Mouse (Mus musculus): ENCODE measurements around the gene Ap5z1.

Gene Ap5z1

DNA sequence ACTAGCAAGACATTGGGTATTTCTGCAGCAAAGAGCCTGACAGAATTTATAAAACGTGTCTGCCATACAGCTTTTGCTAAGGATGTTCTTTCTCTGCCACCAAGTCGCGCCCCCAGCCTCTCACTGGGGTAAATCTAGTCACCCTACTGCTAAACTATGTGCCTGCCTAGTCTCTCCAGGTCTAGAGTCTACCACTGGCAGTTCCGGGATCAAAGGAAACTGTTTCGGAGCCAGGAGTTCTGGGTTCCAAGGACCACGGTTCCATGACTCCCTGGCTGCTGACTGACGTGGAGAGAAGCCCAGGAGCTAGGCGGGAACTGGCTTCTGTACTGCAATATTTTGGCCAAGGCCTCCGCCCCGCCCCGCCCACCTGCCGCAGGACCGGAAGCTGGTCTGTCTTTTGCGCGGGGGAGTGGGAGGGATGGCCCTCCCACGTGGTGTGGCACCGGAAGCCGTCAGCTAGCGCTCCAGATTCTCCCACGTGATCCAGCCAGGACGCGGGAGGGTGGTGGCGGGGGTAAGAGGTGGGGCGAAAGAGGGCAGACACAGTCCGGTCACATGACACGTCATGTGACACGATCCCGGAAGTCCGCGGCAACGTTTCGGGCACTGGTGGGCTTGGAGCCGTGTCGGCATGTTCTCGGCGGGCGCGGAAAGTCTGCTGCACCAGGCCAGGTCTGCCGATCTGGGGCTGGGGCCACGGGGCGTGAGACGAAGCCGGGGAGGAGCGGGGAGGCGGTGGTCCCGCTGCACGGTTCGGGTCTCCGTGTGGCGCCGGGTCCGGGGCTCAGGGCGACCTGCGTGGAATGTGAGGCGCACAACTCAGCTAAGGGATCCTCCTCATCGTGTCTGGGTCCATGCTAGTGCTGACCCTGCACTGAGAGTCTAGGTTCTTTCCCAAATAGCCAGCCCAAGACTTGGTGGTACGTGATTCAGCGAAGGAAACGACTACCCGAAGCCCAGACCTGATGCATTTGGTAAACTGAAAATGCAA, at the start of gene Ap5z1:
TSS of gene Ap5z1 (plus strand) at position 484 of the 994 bp plus-strand sequence.
- peak; percentile 99 for DNase-seq (ENCODE audit: low read depth)

DNA sequence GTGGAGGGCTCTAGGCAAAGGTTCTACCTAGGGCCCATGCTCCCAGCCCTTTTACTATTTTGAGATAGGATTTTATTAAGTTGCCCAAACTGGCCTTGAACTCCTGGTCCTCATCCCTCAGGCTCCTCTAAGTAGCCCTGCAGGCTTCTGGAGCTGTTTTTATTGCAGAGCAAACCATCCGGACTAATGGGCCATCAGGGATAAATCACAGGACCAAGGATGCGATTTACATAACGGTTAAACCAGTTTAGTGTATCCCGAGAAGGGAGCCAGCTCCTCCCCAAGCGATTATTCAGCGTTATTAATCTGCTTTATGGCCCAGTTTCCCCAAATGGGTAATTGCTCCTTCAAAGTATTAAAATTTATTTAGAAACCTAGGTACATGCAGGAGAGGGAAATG, 48.3 kb upstream of the Ap5z1 start:
- no peak for DNase-seq (ENCODE audit: low read depth)

DNA sequence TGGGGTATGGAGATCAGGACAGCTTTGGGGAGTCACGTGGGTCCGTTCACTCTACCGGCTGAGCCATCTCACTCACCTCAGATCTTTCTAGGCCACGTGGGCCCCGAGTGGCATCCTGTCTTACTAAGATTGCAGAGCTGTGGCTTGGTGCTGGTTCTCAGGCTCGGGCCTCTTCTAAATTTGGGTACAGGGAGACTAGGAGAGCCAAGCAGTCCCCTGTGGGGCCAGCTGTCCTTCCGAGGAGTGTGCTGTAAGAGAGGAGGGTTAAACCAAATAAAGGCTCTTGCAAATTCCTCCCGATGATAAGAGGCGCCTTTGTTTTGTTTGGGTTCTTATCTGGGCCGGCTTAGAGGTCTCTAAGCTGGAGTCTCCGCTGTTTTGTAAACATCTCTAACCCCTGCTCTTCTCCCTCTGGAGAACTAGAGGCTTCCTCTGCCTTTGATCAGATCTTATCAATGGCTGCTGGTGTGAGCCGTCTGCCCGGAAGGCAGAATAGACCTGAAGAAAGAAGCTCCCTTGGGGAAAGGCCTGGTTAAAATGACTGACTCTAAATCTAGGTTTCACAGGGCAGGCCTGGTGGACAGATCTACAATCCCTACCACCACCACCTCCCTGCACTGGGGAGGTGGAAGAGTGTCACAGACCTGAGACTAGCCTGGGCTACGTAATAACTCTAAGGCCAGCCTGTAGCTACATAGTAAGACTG, 47.5 kb upstream of the Ap5z1 start:
- peak; percentile 50 for DNase-seq (ENCODE audit: low read depth)

DNA sequence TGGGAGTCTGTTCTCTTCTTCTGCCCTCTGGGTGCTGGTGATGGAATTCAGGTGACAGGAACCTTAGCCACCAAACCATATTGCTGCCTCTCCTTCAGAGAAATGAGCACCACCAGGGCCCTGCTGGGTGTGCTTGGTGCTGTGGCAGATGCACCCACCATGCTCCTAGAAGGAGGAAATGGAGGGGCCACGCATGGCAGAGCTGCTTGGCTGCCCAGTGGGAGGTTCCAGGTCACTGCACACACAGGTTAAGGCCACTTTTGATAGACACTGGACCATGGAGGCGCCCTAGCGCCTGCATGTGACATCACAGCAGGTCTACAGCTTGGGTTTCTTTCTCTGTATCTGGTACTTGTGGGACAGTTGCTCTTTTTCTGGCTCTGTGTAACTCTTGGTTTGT, 46.6 kb upstream of the Ap5z1 start:
- no peak for DNase-seq (ENCODE audit: low read depth)

DNA sequence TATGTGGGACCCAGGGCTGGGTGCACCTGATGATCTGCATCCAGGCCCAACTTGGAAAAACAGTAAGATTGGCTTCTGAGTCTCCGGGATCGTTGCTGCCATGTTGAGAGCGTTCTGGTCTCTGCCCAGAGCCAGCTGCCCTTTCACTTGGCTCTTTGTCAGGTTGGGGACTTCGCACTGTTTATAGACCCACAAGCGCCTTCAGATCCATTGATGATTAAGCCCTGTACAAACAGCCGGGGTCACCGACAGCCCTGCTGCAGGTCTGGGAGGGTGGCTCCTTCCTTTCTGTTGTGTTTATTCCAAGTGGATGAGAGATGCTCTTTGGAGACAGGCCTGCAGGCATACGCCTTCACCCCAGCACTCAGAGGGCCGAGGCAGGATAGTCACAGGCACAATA, 45.9 kb upstream of the Ap5z1 start:
- no peak for DNase-seq (ENCODE audit: low read depth)

DNA sequence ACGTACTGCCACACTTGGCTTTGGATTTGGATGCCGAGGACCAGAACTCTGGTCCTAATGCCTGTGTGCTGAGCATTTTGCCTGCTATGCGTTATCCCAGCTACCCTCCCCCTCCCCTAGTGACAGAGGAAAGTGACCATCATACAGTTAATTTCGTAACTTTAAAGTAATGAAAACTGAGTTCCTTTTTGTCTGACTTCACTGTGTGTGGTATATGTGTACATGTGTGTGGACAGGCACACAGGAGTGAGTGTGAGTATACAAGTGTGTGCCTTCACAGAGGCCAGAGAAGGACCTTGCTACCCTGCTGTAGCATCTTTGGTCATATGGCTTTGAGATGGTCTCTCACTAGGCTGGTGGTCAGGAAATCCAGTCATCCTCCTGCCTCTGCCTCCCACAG, 45.3 kb upstream of the Ap5z1 start:
- DNase-seq (ENCODE audit: low read depth), result no peak

DNA sequence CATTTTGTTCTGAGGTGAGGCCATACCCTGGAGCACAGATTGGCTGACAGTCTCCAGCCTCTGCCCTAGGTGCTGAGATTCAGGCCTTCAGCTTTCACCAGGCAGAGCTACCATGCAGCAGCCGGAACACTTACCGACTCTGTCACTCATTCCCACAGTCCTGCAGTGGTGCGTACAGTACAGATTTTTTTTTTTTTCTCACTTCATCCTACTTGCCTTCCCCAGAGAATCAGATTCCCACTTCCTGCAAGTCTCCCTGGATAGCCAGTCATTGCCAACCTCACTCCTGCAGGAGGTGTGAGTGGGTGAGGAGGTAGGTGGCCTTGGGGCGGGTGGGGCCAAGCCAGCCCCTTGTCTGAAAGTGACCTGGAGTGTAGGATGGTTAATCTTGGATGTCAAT, 43.4 kb upstream of the Ap5z1 start:
- no peak for DNase-seq (ENCODE audit: low read depth)

DNA sequence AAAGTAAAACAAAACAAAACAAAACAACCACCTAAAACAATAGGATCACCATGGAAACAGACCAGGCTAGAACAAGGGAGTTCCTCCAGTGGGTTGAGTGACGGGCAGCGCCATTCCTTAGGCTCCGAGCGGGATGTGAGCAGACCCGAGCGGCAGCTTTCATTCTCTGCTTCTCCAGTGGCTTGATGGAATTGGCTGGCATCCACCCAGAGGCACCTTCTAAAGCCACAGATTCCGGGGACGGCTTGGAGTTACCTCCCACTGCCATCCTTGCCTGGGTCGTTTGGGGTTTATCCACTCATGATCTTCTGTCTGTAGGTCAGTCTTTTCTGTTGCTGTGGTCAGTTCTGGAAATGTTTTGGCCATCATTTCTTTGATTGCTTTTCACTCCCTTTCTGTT, 42.8 kb upstream of the Ap5z1 start:
- DNase-seq (ENCODE audit: low read depth), result no peak

DNA sequence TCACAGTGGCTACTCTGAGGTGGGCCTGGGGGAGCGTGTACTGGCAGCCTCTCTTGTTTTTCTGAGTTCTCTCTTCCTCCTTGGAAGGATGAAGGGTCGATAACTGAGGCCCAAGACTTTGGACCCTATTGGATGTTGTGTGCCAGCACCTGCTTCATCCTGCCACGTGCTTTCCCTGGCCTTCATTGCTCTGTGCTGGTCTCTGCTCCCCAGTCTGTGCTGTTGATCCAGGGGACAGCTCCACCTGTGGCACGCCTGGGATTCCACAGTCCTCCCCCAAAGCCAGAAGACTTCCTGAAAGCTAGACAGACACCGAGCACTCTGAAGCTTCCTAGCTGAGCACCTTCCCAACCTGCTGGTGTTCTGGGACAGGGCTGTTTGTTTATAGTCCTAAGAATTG, 41.9 kb upstream of the Ap5z1 start:
- no peak for DNase-seq (ENCODE audit: low read depth)

DNA sequence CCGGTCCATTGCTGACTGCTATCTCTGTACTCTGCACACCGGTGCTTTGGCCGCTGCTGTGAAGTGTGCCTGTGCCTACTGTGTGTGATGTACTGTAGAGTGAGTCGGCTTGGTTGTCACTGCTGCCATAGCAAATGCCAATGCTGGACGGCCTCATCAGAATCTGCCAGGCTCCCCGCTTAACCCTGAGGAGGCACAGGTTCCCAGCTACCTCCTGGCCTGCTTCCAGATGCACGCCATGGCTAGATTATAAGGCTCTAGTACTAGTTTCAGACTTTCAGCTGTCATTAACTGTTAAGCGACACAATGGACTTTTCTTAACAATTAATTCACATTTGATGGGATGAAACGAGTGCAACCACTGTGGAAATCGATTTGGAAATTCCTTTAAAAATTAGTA, 40.6 kb upstream of the Ap5z1 start:
- no peak for DNase-seq (ENCODE audit: low read depth)

DNA sequence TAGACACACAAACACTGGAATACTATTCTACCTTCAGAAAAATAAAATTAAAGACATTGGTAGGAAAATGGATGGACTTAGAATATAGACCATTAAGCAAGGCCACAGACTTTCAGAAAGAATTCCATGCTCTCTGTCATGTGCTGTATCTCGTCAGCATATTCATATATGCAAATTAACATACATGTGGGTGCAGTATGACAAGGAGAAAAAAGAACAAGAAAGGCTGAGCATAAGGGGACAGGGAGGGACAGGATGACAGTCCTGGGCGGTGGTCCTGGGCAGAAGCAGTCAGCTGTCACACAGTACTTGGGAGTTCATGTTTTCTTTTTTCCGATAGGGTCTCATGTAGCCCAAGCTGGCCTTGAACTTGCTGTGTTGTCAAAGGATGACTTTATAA, 40.0 kb upstream of the Ap5z1 start:
- DNase-seq (ENCODE audit: low read depth), result no peak

DNA sequence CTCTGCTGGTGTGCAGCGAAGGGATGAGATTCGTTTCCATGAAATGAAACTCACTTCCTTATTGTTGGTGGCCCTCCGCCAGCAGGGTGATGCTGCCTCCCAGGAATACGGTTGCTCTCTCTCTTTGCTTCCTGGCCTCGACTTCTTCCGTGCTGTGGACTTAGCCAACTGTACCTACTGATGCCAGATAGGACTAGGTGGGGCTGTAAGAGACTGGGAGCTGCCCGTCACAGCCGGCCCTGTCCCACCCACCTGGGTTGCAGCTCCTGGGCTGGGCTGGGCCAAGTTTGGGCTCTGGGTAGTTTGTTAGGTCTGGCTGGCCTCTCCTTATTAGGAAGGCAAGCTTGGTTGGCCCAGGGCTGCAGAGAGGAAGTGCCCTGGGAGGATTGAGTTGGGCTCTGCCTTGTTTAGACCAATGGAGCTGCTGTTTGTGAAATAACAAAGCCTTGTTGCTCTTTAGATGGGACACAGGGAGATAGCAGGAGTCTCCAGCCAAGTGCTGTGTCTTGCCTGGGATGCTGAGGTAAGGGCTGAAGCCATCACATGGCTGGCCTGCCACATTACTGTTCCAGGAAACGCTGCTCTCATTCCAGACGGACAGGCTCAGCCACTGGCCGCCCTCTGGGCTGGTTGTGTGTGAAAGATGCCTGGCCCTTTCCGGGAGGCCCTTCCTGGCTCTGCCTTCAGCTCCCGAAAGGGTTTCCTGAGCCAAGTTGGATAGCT, 39.0 kb upstream of the Ap5z1 start:
- no peak for DNase-seq (ENCODE audit: low read depth)

DNA sequence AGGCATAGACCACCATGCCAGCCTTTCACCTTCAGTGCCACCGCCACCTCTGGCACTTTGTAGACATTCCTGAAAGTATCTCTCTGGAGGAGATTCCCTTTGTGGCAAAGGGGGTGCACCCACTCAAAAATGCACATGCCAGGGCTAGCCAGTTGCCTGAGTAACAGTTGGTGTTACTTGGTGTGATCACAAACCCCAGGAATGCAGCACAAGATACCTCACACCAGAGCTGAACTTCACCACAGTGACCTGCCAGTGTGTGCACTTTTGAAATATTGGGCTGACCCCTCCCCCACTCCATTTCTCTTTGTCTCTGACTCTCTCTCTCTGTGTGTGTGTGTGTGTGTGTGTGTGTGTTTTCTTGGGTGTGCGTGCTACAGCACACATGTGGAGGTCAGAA, 37.3 kb upstream of the Ap5z1 start:
- DNase-seq (ENCODE audit: low read depth), result no peak

DNA sequence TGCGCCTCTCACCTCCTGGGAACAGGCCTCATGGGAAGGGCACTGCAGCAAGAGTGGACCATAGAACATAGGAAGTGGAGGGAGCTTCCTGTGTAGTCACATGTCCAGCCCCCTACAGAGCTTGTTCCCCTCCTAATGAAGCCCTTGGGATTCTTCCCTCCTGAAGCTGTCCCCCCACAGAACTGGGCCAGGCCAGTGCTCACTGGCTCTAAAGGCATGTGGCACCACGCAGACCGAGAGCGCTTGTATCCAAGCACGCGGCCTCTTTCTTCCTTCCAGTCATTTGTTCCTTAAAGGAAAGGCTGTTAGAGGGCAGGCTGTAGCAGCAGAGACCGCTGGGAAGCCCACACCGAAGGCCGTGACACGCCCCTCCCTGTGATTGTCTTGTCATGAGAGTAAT, 35.9 kb upstream of the Ap5z1 start:
- DNase-seq (ENCODE audit: low read depth), result no peak

DNA sequence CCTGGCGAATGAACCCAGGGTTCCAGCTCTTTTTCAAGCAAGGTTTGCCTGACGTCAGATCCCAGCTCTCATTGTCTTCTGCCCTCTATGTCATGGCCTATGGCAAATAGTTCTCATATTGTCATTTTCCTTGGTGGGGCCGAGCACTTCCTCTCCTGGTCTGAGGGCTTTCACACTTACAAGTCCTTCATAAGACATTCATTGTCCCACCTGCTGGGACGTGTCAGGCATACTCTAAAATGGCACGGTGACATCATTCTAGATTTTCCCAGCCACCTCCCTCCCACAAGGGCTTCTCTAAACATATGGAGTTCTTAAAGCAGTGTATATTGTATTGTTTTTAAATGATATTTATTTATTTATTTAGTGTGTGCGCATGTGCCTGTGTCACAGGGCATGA, 35.1 kb upstream of the Ap5z1 start:
- DNase-seq (ENCODE audit: low read depth), result no peak

DNA sequence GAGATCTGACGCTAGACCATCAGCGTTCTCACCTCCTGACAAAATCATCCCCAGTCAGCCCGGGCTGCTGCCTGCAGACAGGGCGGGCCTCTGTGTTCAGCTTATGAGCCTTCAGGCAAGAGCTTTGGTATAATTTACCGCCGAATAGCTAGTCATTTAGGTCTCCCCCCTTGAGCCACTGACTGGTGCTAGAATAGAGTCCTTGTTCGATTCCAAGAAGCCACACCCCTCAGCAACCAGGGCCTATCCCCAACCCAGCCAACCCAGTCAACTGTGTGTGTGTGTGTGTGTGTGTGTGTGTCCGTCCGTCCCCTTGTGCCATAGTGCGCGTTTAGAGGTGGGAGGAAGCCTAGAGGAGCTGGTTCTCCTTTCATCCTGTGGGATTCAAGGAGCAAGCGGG, 32.7 kb upstream of the Ap5z1 start:
- no peak for DNase-seq (ENCODE audit: low read depth)

DNA sequence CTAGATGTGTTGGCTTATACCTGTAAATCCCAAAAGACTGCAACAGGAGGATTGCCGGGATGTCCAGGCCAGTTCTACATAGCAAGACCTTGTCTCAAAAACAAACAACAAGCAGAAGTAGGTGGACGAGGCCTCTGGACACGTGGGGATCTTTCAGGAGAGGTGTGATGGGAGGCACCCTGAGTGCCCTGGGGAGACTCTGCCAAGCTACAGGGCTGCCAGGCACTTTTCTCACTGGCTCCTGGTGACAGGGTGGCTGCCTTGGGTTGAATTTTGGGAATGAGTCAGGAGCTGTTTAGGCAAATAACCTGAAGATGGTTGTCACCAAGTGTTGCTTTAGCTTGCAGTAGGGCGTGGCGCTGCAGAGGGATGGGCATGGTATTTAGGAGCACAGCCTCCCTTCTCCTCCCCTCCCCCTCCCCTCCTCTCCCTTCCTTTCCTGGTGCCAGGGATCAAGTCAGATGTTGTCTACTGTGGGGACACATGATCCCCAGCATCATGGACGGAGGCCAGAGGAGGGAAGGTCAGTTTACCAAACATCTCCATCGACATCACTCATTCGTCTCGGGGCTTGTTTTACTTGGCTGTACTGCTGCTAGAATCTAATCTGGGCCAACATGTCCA, 31.8 kb upstream of the Ap5z1 start:
- DNase-seq (ENCODE audit: low read depth), result no peak

DNA sequence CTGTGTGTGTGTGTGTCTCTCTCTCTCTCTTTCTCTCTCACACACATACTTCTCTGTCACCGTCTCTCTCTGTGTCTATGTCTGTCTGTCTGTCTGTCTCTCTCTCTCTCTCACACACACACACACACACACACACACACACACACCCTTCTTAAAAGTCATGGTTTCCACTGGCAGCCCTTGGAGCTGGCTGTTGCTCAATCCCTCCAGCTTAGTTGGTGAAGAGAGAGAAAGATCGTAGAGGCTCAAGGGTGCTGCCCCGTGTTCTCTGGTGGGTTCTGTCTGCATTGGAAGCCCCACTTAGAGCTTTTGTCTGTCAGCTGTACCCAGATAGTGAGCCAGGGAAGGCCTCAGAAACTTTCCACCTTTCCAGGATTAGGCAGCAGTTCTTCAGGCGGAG, 31.0 kb upstream of the Ap5z1 start:
- DNase-seq (ENCODE audit: low read depth), result no peak

DNA sequence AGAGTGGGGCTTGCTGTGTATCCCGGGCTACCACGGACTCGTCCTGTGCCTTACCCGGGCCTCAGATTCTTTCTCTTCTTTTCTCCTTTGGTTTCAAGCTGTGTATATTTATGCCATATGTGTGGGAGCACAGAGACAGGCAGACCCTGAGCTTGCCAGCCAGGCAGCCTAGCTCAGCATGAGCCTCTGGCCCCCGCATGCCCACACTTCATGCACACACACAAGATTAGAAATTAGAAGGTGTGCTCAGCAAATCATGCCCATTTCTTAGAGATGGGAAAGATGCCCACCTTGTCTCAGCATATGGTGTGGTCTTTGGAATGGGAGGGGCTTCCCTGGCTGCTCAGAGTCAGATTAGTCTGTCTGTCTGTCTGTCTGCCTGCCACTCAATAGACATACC, 29.7 kb upstream of the Ap5z1 start:
- no peak for DNase-seq (ENCODE audit: low read depth)

DNA sequence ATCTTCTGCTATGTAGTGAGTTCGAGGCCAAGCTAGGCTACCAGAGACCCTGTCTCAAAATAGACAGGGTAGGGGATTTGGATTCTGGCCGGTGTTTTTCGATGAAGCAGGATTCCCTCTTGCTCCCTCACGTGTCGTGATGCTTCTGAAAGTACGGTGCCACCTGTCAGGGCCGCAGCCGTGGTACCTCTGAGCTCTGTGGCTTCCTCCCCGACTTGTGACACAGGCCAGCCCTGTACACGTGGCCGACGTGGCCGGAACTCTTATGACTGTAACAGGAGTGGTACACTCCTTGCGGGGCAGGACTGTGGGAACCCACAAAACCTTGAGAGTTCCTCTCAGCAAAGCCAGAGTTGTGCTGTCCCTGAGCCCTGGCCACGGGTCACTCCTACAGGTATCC, 28.0 kb upstream of the Ap5z1 start:
- DNase-seq (ENCODE audit: low read depth), result no peak

DNA sequence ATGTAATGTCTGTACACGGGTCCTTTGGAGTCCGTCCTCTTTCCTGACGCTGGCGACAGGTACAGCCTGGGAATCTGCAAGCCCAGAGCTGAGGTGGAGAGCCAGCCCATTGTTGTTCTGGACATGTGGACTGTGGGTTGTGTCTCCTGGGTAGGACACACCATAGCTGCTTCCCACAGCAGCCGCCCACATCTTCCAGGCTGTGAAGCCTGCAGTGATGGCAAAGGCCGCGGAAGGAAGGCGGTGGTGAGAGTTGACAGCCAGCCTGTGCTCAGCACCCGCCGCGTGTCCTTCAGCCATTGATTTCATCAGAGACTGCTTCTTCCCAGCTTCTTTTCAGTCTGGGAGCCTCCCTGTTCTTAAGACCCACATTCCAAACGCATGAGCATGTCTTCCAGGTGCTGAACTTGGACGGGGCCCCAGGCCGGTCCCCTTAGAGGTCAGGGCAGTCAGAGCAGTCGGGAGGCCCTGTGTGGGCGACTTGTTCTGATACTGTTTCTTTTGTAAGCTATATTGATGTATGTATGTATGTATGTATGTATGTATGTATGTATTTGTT, 25.3 kb upstream of the Ap5z1 start:
- no peak for DNase-seq (ENCODE audit: low read depth)

DNA sequence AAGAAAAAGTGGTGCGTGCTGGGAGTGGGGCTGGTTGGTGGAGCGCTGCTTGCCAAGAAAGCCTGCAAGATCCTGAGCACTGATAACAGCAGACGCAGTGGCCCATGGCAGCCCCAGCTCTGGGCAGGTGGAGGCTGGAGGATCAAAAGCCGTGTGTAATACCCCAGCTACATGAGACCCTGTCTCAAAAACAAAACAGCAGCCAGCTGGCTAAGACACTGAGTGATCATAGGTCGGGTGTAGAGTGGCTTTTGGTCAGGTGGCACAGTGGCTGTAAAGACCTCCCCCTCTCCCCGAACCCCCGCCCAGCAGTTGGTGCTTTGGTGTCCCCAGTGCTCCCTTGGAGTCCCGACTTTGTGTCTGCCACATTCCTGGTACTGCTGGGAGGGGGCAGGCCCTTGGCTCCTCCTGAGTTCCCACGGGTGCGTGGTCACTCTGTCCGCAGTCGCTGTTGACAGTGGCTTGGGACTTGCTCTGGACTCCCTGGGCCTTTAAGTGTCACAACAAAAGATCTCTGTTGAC, 23.8 kb upstream of the Ap5z1 start:
- DNase-seq (ENCODE audit: low read depth), result peak; percentile 48

All from 416B (cell line).